Mouse (Mus musculus) heart, postnatal 36 days (tissue): Measurements from ENCODE around the gene Sccpdh. TPM values are rescaled to one million over a fixed set of nuclear protein-coding genes. Genes with fewer than 3 reads are reported as not detected.
"Not testable (repeated sequence)": the region's sequence is repeated elsewhere in the genome, so short reads cannot be mapped to it uniquely, and the experiment has no call there.

Experiments used
- DNase-seq, 2 experiments: peaks; one replicate each; pipeline ENCODE4 v3.0.0; 2021 to 2022
- intact Hi-C: fragments of 180-260 bp; cut with DNase I; formaldehyde crosslinking; loops from one replicate; pipeline ENCODE4 v1.15.1; 2025
- total RNA-seq, 2 experiments: library from RNA; stranded (reverse); gene quantifications; 2 replicates each; pipeline ENCODE4 v1.2.3; 2021

Sccpdh gene
- total RNA-seq, result 10 to 100 TPM; 57.1 to 58.5 TPM

GRCm38 (mm10) chr1:179668013-179668805 is at the start of gene Sccpdh:
Sccpdh (plus strand) TSS chr1:179668210.
- intact Hi-C loops, result no loop called here

GRCm38 (mm10) chr1:179622665-179623064 is 45.3 kb upstream of the Sccpdh start:
- intact Hi-C loops, result no loop called here
- DNase-seq, result no peak

More at GRCm38 (mm10) chr1:179668013-179668805, at the start of gene Sccpdh:
- DNase-seq, result peak; percentile 89 to 90

GRCm38 (mm10) chr1:179623657-179624056 is 44.4 kb upstream of the Sccpdh start:
- peak; percentile 34 to 59 for DNase-seq
- intact Hi-C loops, result loop anchor here (1.0 kb wide), 2 partner anchors 77 to 120 kb away; partner anchors contain the start of genes Cnst and Tfb2m

- intact Hi-C loops, result loop anchor here (1.0 kb wide), 2 partner anchors 78 to 121 kb away; partner anchors contain the start of genes Cnst and Tfb2m
- peak; percentile 52 to 73 for DNase-seq
These were observed 43.7 kb upstream of the Sccpdh start for GRCm38 (mm10) chr1:179624354-179624753.

GRCm38 (mm10) chr1:179627855-179628254 is 40.2 kb upstream of the Sccpdh start:
- no peak for DNase-seq
- intact Hi-C loops, result no loop called here

- no peak for DNase-seq
- intact Hi-C loops, result no loop called here
These were observed 39.4 kb upstream of the Sccpdh start for GRCm38 (mm10) chr1:179628438-179629106.

- intact Hi-C loops, result no loop called here
- no peak for DNase-seq
These were observed 38.7 kb upstream of the Sccpdh start for GRCm38 (mm10) chr1:179629276-179629675.

- intact Hi-C loops, result no loop called here
These were observed 35.1 kb upstream of the Sccpdh start for GRCm38 (mm10) chr1:179632746-179633413.

GRCm38 (mm10) chr1:179633414-179633752 is 34.6 kb upstream of the Sccpdh start:
- intact Hi-C loops, result no loop called here

More at GRCm38 (mm10) chr1:179632746-179633413, 35.1 kb upstream of the Sccpdh start:
- DNase-seq, result no peak

GRCm38 (mm10) chr1:179634159-179634558 is 33.9 kb upstream of the Sccpdh start:
- no peak for DNase-seq
- intact Hi-C loops, result no loop called here

More at GRCm38 (mm10) chr1:179633414-179633752, 34.6 kb upstream of the Sccpdh start:
- DNase-seq, result no peak

GRCm38 (mm10) chr1:179642726-179643125 is 25.3 kb upstream of the Sccpdh start:
- no peak for DNase-seq
- intact Hi-C loops, result loop anchor here (10.0 kb wide), 1 partner anchor 202 kb away; no protein-coding TSS in a partner anchor

- intact Hi-C loops, result loop anchor here (10.0 kb wide), 1 partner anchor 201 kb away; no protein-coding TSS in a partner anchor
- no peak for DNase-seq
These were observed 23.9 kb upstream of the Sccpdh start for GRCm38 (mm10) chr1:179644151-179644550.

GRCm38 (mm10) chr1:179645101-179645979 is 22.7 kb upstream of the Sccpdh start:
- intact Hi-C loops, result loop anchor here (1.0 to 10.0 kb wide), 2 partner anchors 89 to 199 kb away; no protein-coding TSS in a partner anchor
- DNase-seq, result peak; percentile 76 to 78

GRCm38 (mm10) chr1:179645980-179646268 is 22.1 kb upstream of the Sccpdh start:
- DNase-seq, result no peak

GRCm38 (mm10) chr1:179648678-179649077 is 19.3 kb upstream of the Sccpdh start:
- not testable (repeated sequence) for DNase-seq
- intact Hi-C loops, result loop anchor here (10.0 kb wide), 1 partner anchor 196 kb away; no protein-coding TSS in a partner anchor

More at GRCm38 (mm10) chr1:179645980-179646268, 22.1 kb upstream of the Sccpdh start:
- intact Hi-C loops, result loop anchor here (1.0 to 10.0 kb wide), 2 partner anchors 88 to 199 kb away; no protein-coding TSS in a partner anchor

GRCm38 (mm10) chr1:179649324-179649723 is 18.7 kb upstream of the Sccpdh start:
- DNase-seq, result no peak
- intact Hi-C loops, result loop anchor here (10.0 kb wide), 1 partner anchor 195 kb away; no protein-coding TSS in a partner anchor

GRCm38 (mm10) chr1:179650284-179650683 is 17.7 kb upstream of the Sccpdh start:
- intact Hi-C loops, result no loop called here
- no peak for DNase-seq

GRCm38 (mm10) chr1:179651224-179651623 is 16.8 kb upstream of the Sccpdh start:
- DNase-seq, result no peak
- intact Hi-C loops, result no loop called here

GRCm38 (mm10) chr1:179663065-179663464 is 4.9 kb upstream of the Sccpdh start:
- intact Hi-C loops, result no loop called here

More at GRCm38 (mm10) chr1:179663065-179663464, 4.9 kb upstream of the Sccpdh start:
- DNase-seq, result no peak
